Mouse (Mus musculus) Patski (cell line): ENCODE measurements at regions not wholly inside any gene's neighbourhood (a gene's known extent, or its start where the extent isn't known, plus 50 kb on each side); places are given as distances from the start of the nearest gene placed in this dataset.

Source experiments
- ATAC-seq: fragments of 100-300 bp; one replicate; pipeline ENCODE4 v1.8.0; 2021
- CTCF ChIA-PET: fragments of 350-600 bp; sonication (Branson Sonifier 250); formaldehyde crosslinking; loops from one replicate; lab custom pipeline; 2022; ENCODE audit warnings: inconsistent platforms; lab: Charles Lee
- POLR2A ChIA-PET: fragments of 350-600 bp; sonication (Branson Sonifier 250); formaldehyde crosslinking; loops from one replicate; lab custom pipeline; 2022; ENCODE audit warnings: antibody characterized with exemption, inconsistent platforms; lab: Charles Lee
- DNase-seq: peaks from one replicate; pipeline ENCODE4 v3.0.0-alpha.2; 2011; ENCODE audit warnings: low read depth, low spot score
- H3K27me3 ChIP-seq: fragments of 371-371 bp; one replicate; pipeline ENCODE4 v1.5.1; 2021
- CTCF ChIP-seq: fragments of 100-300 bp; IDR thresholded peaks from one replicate; pipeline ENCODE4 v1.5.1; 2021
- in situ Hi-C: fragments of 300-500 bp; cut with MboI; formaldehyde crosslinking; loops from 3 replicates; pipeline ENCODE4 v1.11.1; 2018; ENCODE audit warnings: low pct_unique_long_range_greater_than_20kb, mixed read lengths

DNA sequence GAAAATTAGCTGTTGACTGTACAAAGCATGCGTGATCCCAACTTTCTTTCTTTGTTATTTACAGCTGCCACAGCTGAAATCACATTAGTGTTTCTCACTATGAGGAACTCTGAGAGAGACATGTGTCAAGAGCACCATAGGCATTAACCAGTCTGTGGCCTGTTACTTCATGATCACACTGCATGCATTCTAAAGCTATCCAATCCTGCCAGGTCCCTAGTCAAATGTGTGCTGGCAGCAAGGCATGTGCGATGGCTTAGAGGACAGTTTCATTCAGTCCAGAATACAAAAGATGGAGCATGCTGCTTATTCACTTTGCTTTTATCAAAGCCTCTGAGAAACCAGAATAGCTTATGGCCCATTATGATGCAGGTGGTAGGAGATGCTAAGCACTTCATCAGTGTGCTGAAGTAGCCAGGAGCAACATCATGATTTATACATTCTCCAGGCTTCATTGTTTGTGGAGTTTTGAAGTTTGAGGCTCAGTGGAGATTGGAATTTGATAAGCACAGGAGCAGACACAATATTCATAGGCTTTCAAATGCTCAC lies 882.9 kb upstream of the Lrrn3 start:
- ChIA-PET POLR2A (no interaction called here), CTCF (interaction anchor here (0.9 kb wide), 1 partner anchor 12 kb away, joined by 3 read pairs; no protein-coding TSS in a partner anchor)
- in situ Hi-C loops: no loop called here
- TF ChIP-seq CTCF: no peak
- no peaks in the 10 kb centered on the region for H3K27me3 ChIP-seq
- ATAC-seq (no peak), DNase-seq (no peak)

DNA sequence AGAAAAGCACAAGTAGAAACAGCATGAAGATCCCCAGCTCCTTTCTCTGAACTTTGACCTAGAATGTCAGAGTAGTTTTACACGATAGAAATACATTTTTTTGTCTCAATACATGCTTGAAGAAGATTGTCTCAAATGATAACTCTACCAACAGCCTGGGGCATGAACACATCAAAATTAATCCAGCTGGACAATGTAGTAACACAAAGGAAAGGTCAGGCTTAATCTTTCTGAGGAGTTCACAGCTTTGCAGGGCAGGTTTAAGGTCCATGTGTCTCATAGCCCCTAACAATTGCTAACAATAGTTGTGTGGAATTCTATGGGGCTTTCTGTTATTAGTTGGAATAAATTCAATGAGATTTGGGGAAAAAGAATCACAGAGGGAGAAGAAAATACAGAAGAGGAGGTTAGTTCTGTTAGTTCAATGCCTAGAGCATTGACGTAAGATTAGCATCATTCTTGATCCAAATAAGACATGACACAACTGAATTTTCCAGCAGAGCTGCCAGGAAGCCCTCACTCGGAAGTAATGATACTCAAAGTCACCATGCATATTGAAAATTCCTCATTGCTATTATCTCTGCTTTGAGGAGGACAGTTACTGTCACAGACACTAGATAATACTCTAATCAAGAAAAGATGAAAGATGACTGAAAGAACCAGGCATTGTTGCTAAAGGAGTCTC lies 852.9 kb upstream of the Lrrn3 start:
- ChIA-PET CTCF (no interaction called here), POLR2A (no interaction called here)
- DNase-seq (no peak), ATAC-seq (no peak)
- no peaks in the 10 kb centered on the region for H3K27me3 ChIP-seq
- TF ChIP-seq CTCF: no peak
- in situ Hi-C loops: no loop called here

DNA sequence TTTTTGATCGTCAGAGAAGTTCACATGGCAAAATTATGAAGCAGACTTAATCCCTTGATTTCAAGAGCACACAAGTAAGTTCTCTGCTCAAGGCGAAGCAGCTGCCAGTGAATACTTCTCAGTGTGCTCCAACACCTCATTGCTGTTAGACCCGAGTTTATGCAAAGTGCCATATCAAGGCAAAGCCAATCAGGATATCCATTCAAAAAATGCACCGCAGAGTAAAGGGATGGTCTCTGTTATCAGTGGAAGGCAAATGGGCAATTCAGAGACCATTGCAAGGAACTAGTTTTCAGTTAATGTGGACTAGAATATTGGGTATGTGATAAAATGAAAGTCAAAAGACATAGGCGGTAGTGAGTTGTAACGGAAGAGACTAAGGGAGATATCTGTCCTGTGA lies 820.2 kb upstream of the Lrrn3 start:
- CTCF ChIA-PET: no interaction called here
- H3K27me3 ChIP-seq: no peaks in the 10 kb centered on the region
- ATAC-seq (no peak), DNase-seq (no peak)
- POLR2A ChIA-PET: no interaction called here
- no peak for TF ChIP-seq CTCF
- in situ Hi-C loops: no loop called here

DNA sequence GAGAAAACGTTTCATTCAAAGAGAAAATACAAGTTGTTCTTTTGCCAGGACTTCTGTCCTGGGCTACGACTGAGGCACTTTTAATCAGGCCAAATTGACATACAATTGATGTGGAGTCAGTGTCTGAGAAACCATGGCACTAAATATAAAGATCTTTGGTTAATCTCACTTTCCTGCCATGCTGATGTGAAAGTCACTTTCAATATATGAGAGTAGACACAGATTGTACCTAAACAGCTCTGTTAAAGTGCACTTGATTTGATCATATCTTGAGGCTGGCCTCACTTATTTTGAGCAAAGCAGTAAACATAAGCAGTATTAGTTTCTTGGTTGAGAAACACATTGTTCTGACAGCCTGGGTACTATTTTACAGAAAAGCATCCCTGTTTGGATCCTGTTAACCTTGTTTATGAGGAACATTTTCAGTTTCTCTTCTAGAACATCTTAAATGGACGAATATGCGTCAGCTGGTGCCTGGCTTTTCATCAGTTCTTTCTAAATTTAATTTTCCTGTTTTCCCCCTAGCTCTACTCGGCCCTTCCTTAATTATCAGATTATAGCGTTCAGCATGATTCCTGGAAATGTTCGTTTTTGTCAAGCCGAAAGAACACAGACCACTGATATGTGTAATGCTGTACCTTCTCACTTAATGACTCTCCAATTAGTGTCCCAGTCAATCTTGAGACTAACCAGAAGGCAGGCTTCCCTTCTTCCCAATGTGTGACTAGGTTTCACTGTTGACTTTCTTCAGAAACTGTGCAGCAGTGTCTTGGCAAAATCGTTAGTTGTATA lies 791.2 kb upstream of the Lrrn3 start:
- no peaks in the 10 kb centered on the region for H3K27me3 ChIP-seq
- no peak for TF ChIP-seq CTCF
- DNase-seq (no peak), ATAC-seq (no peak)
- ChIA-PET CTCF (no interaction called here), POLR2A (no interaction called here)
- in situ Hi-C loops: no loop called here

DNA sequence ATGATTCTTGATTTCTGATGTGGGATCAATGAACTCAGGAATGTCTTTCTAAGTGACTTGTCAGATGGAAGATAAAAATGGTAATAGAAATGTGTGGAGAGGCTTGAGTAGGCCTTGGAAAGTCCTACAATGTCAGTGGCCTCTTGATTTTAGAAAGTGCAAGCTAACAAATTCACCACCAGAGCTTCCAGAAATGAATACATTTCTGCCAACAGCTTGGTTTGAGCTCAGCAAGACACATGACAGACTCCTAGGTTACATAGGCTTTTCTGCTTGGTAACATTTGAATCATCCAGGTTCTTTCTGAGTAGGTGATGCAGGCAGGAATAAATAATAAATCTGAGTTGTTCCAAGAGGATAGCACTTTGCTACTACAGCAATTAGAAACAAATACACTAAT lies 764.2 kb upstream of the Lrrn3 start:
- no peak for TF ChIP-seq CTCF
- DNase-seq (no peak), ATAC-seq (no peak)
- in situ Hi-C loops: no loop called here
- H3K27me3 ChIP-seq: no peaks in the 10 kb centered on the region
- ChIA-PET CTCF (no interaction called here), POLR2A (no interaction called here)

DNA sequence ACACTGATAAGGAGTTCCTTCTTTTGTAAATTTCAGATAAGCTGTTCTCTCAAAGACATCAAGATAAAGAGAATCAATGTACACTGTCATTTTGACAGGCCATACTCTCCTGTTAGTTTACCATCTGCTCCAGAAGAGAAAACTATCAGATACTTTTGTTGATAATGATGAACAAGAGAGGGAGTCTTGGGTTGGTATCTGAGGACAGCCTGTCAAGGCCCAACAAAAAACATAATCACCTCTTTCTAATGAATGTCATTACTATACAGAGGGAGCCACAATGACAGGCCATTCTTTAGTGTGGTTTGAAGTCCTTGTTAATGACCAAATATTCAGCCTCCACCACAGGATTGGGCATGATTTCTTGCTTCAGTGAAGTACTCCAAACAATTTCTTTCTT lies 743.0 kb upstream of the Lrrn3 start:
- DNase-seq (no peak), ATAC-seq (no peak)
- TF ChIP-seq CTCF: no peak
- ChIA-PET POLR2A (no interaction called here), CTCF (no interaction called here)
- in situ Hi-C loops: no loop called here
- no peaks in the 10 kb centered on the region for H3K27me3 ChIP-seq

DNA sequence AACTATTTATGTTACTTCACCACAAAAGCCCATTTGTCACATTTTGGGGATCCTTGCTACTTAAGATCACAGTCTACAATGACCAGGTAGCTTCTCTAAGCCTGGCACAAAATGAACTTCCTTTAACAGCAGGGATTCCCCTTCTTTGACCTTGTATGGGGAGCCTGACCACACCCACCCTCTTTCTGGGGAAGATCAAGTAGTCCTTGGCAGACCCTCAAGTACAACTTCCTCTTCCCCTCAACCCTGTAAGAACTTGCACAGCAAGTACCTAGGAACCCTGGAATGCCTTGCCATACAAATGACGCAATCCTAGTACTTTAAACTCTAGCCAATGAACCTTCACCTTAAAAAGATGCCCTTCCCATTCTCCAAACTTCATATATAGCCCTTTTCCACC lies 695.4 kb upstream of the Lrrn3 start:
- DNase-seq: no peak
- TF ChIP-seq CTCF: no peak
- in situ Hi-C loops: no loop called here
- H3K27me3 ChIP-seq: no peaks in the 10 kb centered on the region
- ATAC-seq: no peak
- ChIA-PET POLR2A (no interaction called here), CTCF (no interaction called here)

DNA sequence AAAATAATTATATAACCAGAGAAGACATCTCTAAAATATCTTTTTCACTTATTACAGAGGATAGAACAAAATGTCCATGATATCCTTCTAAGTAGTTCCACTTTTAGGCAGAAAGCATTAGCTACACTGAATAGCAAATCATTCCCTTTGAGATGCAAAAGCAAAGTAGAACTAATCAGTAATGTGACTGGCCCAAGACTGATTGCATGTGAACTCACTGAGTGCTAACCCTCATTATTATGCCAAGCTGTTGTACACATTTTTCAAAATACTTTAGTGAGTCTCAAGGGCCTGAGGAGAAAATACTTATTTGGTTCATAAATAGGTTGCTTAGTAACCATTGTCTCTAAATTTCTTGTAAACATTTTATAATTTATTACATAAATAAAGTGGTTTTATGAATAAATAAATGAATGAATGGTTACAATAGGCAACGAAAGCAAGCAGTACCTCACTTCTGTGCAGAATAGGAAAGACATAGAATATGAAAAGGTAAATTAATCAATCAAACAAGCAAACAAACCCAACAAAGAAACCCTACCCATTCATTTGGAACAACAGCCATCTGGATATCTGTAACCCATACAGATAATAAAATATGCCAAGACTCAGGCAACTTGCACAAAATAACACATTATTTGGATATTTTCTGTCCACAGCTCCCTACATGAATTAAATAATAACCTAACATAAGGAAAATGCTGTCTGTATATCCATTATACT lies 693.9 kb upstream of the Lrrn3 start:
- POLR2A ChIA-PET: no interaction called here
- no peak for TF ChIP-seq CTCF
- DNase-seq (no peak), ATAC-seq (no peak)
- H3K27me3 ChIP-seq: peaks cover 4% of the 10 kb centered on the region
- in situ Hi-C loops: no loop called here
- CTCF ChIA-PET: no interaction called here

DNA sequence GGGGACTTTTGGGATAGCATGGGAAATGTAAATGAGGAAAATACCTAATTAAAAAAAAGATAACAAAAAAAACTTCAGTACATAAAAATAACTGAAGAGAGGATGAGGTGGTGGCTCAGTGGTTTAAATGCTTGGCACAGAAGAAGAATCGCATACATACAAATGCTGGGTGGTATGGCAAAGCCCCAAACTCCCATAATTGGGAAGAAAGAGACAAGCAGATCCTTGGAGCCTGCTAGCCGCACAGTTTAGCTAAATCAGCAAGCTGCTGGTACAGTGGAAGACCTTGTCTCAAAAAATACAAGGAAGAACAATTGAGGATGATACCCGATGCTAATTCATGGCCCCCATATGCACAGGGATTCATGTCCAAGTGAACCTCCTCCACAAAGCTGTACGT lies 661.7 kb upstream of the Lrrn3 start:
- H3K27me3 ChIP-seq: no peaks in the 10 kb centered on the region
- in situ Hi-C loops: no loop called here
- TF ChIP-seq CTCF: no peak
- POLR2A ChIA-PET: no interaction called here
- ATAC-seq (no peak), DNase-seq (no peak)
- CTCF ChIA-PET: no interaction called here

DNA sequence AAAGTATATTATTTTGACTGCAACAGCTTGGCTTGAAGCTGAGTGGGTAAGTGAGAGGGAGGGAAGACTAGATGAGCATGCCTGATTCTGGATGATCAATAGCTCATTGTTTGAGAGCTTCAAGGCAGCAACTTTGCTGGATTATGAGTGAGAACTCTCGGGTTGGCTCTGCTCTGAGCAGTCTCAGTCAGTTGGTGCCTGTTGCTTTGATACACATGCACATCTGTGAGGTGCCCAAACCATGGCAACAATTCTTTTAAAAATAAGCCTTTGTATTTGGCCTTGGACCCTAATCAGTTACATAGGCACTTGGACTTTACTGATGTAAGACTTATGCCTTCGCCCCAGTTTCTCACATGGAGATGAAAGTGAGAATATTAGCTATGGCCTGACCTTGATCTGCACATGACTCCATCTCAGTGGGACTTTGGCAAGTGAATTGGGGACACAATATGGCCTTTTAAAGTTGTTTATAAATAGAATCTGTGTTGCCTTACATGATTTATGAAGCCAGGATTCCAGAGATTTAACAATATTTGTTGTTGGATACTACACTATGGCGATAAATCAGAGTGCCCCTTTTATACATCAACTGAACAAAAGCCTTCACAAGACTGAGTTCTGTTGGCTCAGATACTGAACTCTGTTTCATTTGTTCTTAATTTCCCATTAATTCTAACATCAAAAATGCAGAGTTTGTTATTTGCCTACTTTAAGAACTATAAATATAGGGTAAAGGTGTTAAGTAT lies 652.6 kb upstream of the Lrrn3 start:
- ATAC-seq (no peak), DNase-seq (no peak)
- TF ChIP-seq CTCF: no peak
- ChIA-PET POLR2A (no interaction called here), CTCF (no interaction called here)
- in situ Hi-C loops: no loop called here
- H3K27me3 ChIP-seq: no peaks in the 10 kb centered on the region
